Mouse (Mus musculus): ENCODE measurements around the gene Pmel. TPM values are rescaled to one million over a fixed set of nuclear protein-coding genes. Genes with fewer than 3 reads are reported as not detected.

The Pmel gene
- 0.16 TPM for polyA plus RNA-seq (2012; fragmentation: generic; extraction: Trizol)
- long read RNA-seq, experiment 1, result 0 reads
- long read RNA-seq, experiment 2, result 0 reads

- no peaks in the 10 kb centered on the region for H3K27me3 ChIP-seq (ENCODE audit: control insufficient read depth, insufficient read depth, insufficient read length)
- peak within 1 kb of the TSS; percentile 47 for H3ac ChIP-seq (ENCODE audit: control insufficient read depth, insufficient read length, low read depth)
- peaks cover 26% of the 10 kb centered on the region for H3K79me2 ChIP-seq (ENCODE audit: control insufficient read depth, insufficient read depth)
- peak within 1 kb of the TSS; percentile 86 for H3K4me3 ChIP-seq (ENCODE audit: insufficient read depth, poor library complexity, severe bottlenecking)
- TF ChIP-seq MAX (IDR thresholded peaks at IDR 0.05), result no peak
- no peak for TF ChIP-seq MYOD1 (IDR thresholded peaks at IDR 0.05; ENCODE audit: control insufficient read depth, insufficient read length, low read depth)
- TF ChIP-seq MYOG (IDR thresholded peaks at IDR 0.05; ENCODE audit: control insufficient read depth, extremely low read depth, insufficient read length), result no peak
- TF ChIP-seq CEBPB (IDR thresholded peaks at IDR 0.05; ENCODE audit: low read depth), result no peak
- no peak for TF ChIP-seq CTCF (IDR thresholded peaks at IDR 0.05; ENCODE audit: control insufficient read depth, insufficient read depth, insufficient read length)
- no peak for TF ChIP-seq FOSL1 (IDR thresholded peaks at IDR 0.05; ENCODE audit: insufficient read depth, low read length, poor library complexity, severe bottlenecking)
- TF ChIP-seq USF1 (IDR thresholded peaks at IDR 0.05; ENCODE audit: low read depth), result no peak
- H3K79me3 ChIP-seq (ENCODE audit: low read depth), result peaks cover 19% of the 10 kb centered on the region
- peaks cover 45% of the 10 kb centered on the region for H3K36me3 ChIP-seq (ENCODE audit: control insufficient read depth, insufficient read depth)
Observed at GRCm38 (mm10) chr10:128703895-128704294, at the start of gene Pmel. Pmel (plus strand) TSS chr10:128704195.

DNA sequence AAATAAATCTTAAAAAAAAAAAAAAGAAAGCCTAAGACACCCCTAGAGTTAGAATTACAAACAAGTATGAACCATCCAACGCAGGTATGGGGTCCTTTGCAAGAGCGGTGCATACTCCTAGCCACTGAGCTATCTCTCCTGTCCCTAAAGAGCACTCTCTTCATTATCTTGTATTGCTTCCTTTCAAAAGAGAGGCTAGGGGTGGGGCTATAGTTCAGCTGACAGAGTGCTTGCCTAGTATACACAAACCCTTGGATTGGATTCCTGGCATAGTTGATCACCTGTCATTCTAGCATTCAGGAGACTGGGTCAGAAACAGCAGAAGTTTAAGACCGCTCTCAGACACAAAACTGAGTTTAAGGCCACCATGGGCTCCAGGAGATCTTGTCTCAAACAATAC, 48.7 kb upstream of the Pmel start:
- TF ChIP-seq FOSL1 (IDR thresholded peaks at IDR 0.05; ENCODE audit: insufficient read depth, low read length, poor library complexity, severe bottlenecking) (no peak), MAX (IDR thresholded peaks at IDR 0.05) (no peak), MYOD1 (IDR thresholded peaks at IDR 0.05; ENCODE audit: control insufficient read depth, insufficient read length, low read depth) (no peak), USF1 (IDR thresholded peaks at IDR 0.05; ENCODE audit: low read depth) (no peak), CTCF (IDR thresholded peaks at IDR 0.05; ENCODE audit: control insufficient read depth, insufficient read depth, insufficient read length) (no peak), MYOG (IDR thresholded peaks at IDR 0.05; ENCODE audit: control insufficient read depth, extremely low read depth, insufficient read length) (no peak), CEBPB (IDR thresholded peaks at IDR 0.05; ENCODE audit: low read depth) (no peak)
- Histone ChIP-seq H3K4me3 (ENCODE audit: insufficient read depth, poor library complexity, severe bottlenecking) (no peak overlapping the region), H3ac (ENCODE audit: control insufficient read depth, insufficient read length, low read depth) (no peak overlapping the region), H3K27me3 (ENCODE audit: control insufficient read depth, insufficient read depth, insufficient read length) (no peaks in the 10 kb centered on the region), H3K79me3 (ENCODE audit: low read depth) (peaks cover 1% of the 10 kb centered on the region), H3K36me3 (ENCODE audit: control insufficient read depth, insufficient read depth) (no peaks in the 10 kb centered on the region), H3K79me2 (ENCODE audit: control insufficient read depth, insufficient read depth) (no peaks in the 10 kb centered on the region)

- H3ac ChIP-seq (ENCODE audit: control insufficient read depth, insufficient read length, low read depth), result no peak overlapping the region
- H3K27me3 ChIP-seq (ENCODE audit: control insufficient read depth, insufficient read depth, insufficient read length), result no peaks in the 10 kb centered on the region
- H3K79me2 ChIP-seq (ENCODE audit: control insufficient read depth, insufficient read depth), result no peaks in the 10 kb centered on the region
- no peak overlapping the region for H3K4me3 ChIP-seq (ENCODE audit: insufficient read depth, poor library complexity, severe bottlenecking)
- H3K36me3 ChIP-seq (ENCODE audit: control insufficient read depth, insufficient read depth), result no peaks in the 10 kb centered on the region
- H3K79me3 ChIP-seq (ENCODE audit: low read depth), result peaks cover 1% of the 10 kb centered on the region
- TF ChIP-seq FOSL1 (IDR thresholded peaks at IDR 0.05; ENCODE audit: insufficient read depth, low read length, poor library complexity, severe bottlenecking), result no peak
Observed at GRCm38 (mm10) chr10:128656731-128657130, 47.3 kb upstream of the Pmel start.

- H3ac ChIP-seq (ENCODE audit: control insufficient read depth, insufficient read length, low read depth), result no peak overlapping the region
- H3K79me3 ChIP-seq (ENCODE audit: low read depth), result peaks cover 1% of the 10 kb centered on the region
- TF ChIP-seq MYOG (IDR thresholded peaks at IDR 0.05; ENCODE audit: control insufficient read depth, extremely low read depth, insufficient read length) (no peak), MAX (IDR thresholded peaks at IDR 0.05) (no peak), FOSL1 (IDR thresholded peaks at IDR 0.05; ENCODE audit: insufficient read depth, low read length, poor library complexity, severe bottlenecking) (no peak), USF1 (IDR thresholded peaks at IDR 0.05; ENCODE audit: low read depth) (no peak), MYOD1 (IDR thresholded peaks at IDR 0.05; ENCODE audit: control insufficient read depth, insufficient read length, low read depth) (peak; percentile 35)
- H3K4me3 ChIP-seq (ENCODE audit: insufficient read depth, poor library complexity, severe bottlenecking), result no peak overlapping the region
- H3K36me3 ChIP-seq (ENCODE audit: control insufficient read depth, insufficient read depth), result no peaks in the 10 kb centered on the region
- no peaks in the 10 kb centered on the region for H3K27me3 ChIP-seq (ENCODE audit: control insufficient read depth, insufficient read depth, insufficient read length)
- no peaks in the 10 kb centered on the region for H3K79me2 ChIP-seq (ENCODE audit: control insufficient read depth, insufficient read depth)
Observed at GRCm38 (mm10) chr10:128657844-128658243, 46.2 kb upstream of the Pmel start.

DNA sequence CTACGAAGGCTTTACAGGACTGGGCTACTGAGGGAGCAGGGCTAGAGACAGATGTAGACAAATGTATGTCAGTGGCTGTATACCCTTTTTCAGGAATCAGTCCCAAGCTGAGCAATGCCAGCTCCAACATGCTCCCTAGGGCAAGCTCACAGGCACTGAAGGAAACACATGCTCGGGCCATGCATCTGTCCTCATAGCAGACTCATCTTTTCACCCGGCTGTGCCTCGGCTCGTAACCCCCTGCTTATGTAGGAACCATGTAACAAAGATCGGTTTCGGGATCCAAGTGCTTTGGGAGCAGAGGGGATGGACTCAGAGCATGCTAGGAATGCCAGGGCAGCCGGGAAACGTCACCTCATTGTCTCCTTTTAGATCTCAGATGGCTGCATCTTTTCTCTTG, 44.5 kb upstream of the Pmel start:
- Histone ChIP-seq H3K27me3 (ENCODE audit: control insufficient read depth, insufficient read depth, insufficient read length) (no peaks in the 10 kb centered on the region), H3K79me3 (ENCODE audit: low read depth) (peaks cover 1% of the 10 kb centered on the region)

GRCm38 (mm10) chr10:128662465-128662864, 41.5 kb upstream of the Pmel start:
- TF ChIP-seq MYOD1 (IDR thresholded peaks at IDR 0.05; ENCODE audit: control insufficient read depth, insufficient read length, low read depth), result no peak
- no peak for TF ChIP-seq MYOG (IDR thresholded peaks at IDR 0.05; ENCODE audit: control insufficient read depth, extremely low read depth, insufficient read length)
- Histone ChIP-seq H3K27me3 (ENCODE audit: control insufficient read depth, insufficient read depth, insufficient read length) (no peaks in the 10 kb centered on the region), H3ac (ENCODE audit: control insufficient read depth, insufficient read length, low read depth) (no peak overlapping the region)

More for the DNA sequence above, 44.5 kb upstream of the Pmel start:
- TF ChIP-seq USF1 (IDR thresholded peaks at IDR 0.05; ENCODE audit: low read depth) (no peak), CTCF (IDR thresholded peaks at IDR 0.05; ENCODE audit: control insufficient read depth, insufficient read depth, insufficient read length) (no peak)
- no peaks in the 10 kb centered on the region for H3K36me3 ChIP-seq (ENCODE audit: control insufficient read depth, insufficient read depth)
- no peak overlapping the region for H3K4me3 ChIP-seq (ENCODE audit: insufficient read depth, poor library complexity, severe bottlenecking)
- H3ac ChIP-seq (ENCODE audit: control insufficient read depth, insufficient read length, low read depth), result no peak overlapping the region
- no peaks in the 10 kb centered on the region for H3K79me2 ChIP-seq (ENCODE audit: control insufficient read depth, insufficient read depth)

More at GRCm38 (mm10) chr10:128662465-128662864, 41.5 kb upstream of the Pmel start:
- Histone ChIP-seq H3K4me3 (ENCODE audit: insufficient read depth, poor library complexity, severe bottlenecking) (no peak overlapping the region), H3K79me2 (ENCODE audit: control insufficient read depth, insufficient read depth) (no peaks in the 10 kb centered on the region), H3K36me3 (ENCODE audit: control insufficient read depth, insufficient read depth) (no peaks in the 10 kb centered on the region), H3K79me3 (ENCODE audit: low read depth) (no peaks in the 10 kb centered on the region)
